Mouse (Mus musculus): ENCODE results near the gene Lmf2.

The Lmf2 gene

DNA sequence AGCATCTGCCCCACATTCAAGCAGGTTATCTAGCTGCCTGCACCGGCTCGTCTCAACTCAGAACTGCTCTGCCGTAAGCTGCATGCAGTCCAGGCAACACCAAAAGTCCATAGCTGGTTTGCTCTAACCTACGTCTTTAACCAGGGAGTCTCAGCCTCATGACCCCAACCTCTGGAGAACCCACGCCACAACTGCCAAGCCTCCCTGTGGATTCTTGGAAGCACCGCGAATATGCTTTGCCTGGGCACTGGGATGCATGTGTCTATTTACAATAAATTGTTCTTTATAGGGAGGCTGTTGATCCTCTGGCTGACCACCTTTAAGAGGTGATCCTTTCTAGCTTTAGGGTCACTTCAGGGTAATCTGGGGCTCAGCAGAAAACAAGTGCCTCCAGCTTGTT, 17.1 kb upstream of the Lmf2 start:
- no peak for DNase-seq (ENCODE audit: low spot score)

DNA sequence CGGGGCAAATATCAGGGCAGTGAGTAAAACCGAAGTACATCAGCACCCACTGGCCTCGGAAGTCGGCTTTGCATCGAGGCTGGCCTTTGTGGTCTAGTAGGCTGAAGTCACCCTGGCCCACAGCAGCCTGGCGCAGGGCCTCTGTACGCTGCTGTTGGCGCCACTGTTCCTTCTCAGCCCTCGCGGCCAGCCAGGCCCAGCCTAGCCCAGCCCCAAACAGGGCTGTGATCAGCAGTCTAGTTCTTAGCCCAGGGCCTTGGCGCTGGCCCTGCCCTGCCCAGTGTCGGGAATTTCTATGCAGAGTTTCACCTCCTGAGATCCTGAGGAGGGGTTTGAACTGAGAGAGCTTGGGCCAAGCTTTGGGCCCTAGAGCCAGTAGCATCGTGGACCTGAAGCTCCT, 16.6 kb upstream of the Lmf2 start:
- DNase-seq (ENCODE audit: low spot score), result no peak

DNA sequence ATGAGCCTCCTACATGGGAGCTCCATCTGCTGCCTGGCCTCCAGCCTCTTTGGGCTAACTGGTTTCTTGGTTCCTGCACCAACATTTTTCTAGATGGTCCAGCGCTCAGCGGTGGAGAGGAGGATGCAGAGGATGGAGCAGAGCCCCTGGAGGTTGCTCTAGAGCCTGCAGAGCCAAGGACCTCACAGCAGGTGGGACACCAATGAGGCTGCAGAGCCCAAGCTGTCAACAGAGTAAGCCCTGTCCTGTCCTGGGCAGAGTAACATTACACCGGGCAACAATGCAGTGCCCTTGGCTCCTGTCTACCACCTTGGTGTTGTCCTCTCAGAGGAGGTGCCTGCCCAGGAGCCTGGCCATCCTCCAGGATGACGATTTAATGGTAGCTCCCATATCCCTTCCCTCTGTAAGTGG, 9.7 kb upstream of the Lmf2 start:
- DNase-seq (ENCODE audit: low spot score), result no peak

DNA sequence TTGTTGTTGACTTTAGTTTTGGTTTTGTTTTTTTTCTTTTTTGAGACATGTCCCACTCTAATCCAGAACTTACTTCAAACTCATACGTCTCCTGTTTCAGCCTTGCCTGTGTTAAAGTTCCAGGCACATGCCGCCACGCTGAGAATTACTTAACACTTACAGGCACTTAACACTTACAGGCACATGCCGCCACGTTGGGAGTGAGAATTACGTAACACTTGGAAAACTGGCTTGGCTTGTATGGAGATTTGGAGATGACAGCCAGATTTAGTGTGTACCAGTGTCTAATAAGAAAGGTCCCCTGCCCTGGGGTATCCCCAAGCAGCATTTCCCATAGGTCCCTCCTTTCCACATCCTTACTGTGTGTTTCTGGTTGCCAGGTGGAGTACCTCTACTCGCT, 7.6 kb upstream of the Lmf2 start:
- no peak for DNase-seq (ENCODE audit: low spot score)

DNA sequence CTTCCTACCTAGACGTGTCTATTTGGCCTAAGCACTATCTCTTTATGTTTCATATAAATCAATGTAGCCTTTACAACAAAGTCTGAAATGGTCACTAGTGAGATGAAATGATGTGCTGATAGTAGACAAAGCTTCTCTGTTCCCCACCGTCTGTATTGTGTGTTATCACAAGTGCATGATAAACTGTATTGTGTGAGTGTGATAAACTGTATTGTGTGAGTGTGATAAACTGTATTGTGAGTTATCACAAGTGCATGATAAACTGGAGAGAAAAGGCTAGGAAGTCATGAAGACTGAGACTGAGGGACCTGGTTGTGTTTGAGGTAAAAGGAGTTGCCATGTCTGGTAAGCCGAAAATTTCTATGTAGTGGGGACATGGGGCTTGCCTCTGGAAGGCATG, 3.3 kb upstream of the Lmf2 start:
- no peak for DNase-seq (ENCODE audit: low spot score)

DNA sequence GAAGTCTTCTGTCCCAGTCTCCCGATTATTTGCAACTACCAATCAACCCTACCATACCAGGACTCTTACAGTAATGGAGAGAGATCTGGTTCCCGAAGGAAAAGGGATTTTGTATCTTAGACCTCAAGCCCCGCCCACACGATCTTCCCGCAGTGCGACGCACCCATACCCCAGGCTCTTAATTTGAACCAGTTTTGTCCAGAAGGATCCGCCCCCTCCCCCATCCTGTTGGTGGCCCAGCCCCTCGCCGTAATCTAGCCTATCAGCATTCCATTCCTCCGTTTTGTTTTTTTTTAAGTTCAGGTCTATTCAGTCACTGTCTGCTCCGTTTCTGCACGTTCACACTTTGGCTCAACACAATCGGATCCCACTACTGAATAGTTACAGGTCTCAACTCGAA, 913 bp upstream of the Lmf2 start:
- no peak for DNase-seq (ENCODE audit: low spot score)

DNA sequence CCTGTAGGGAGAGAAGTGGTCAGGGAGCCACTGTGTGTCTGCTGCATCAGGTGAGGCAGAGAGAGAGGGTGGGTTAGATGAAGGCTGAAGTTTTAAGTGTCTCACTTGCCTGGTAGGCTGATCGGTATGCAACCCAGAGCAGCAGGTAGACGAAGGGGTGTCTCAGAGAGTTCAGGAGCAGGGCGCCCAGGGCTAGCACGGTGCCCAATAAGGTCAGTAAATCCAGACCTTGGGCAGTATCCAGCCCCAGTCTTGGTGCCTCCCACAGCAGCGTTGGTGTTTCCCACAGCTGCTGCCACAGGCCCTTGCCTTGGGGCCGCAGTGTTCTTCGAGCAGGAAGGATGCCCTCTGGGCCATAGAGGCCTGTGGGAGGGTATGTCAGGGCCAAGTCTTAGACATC, 1.0 kb downstream of the Lmf2 start:
- DNase-seq (ENCODE audit: low spot score), result no peak

DNA sequence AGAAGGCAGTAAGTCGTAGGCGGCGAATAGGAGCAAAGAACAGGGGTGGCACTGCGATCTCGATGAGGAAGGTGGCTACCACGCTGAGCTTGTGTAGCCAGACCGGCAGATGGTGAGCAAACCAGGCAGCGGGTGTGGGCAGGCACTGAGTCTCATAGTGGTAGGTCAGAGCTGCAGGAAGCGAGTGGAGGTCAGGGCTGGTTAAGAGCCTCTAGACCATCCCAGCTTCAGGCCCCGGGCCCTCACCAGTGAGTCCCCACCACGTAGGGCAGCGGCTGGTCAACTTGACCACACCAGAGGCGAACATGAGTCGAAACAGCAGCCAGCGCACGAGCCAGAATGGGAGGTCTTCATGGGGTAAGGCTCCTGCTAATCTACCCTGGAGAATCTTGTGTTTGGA, 1.6 kb downstream of the Lmf2 start:
- no peak for DNase-seq (ENCODE audit: low spot score)

DNA sequence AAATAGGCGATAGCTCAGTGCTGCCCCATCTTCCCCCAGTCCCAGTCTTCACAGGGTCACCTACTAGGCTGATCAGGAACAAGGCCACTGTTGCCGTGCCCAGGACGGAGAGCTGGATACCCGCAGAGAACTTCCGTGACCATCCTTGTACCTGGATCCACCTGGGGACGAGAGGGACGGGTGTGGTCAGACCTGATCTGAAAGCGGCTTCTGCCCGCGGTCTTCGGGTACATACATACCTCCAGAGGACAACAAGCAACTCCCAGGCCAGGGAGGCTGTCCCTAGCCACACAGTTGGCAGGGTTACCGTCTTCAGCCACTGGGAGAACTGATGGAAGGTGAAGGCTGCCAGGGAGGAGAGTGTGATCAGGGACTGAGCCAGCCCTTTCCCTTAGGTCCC, 2.7 kb downstream of the Lmf2 start:
- DNase-seq (ENCODE audit: low spot score), result no peak

DNA sequence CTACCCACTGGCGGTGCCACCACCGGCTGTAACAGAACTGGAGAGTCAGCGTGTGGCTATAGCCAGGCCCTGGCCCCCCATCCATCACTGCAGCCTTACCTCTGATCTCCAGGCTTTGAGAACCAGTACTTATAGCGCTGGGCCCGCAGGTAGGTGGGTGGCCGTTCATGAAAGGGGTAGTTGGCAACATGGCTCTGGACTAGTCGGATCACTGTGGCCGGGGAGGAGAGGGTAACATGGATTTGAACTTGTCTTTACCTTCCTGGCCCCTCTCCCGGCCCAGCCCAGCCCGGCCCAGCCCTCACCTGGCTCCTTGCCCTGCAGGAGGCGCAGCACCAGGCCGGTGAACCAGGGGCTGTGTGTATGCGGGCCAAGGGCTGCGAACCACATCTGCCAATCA, 3.4 kb downstream of the Lmf2 start:
- DNase-seq (ENCODE audit: low spot score), result no peak

DNA sequence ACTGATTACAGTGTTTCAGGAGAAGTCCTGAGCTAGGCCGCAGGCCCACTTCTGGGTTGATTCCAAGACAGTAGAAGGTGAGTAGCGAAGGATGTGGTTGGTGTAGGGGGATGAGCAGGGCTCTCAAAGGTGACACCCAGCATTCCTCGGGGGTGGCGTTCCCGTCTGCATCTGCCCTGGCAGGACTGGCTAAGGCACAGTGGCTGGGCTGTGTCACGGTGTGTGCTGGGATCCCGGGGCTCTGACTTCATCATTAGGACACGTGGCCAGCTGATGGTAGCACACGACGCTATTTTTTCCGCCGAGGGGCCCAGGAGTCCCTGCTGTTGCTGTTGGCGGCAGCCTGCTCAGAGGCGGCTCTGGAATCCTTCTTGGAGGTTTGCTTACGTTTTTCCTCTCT, 4.2 kb downstream of the Lmf2 start:
- no peak for DNase-seq (ENCODE audit: low spot score)

DNA sequence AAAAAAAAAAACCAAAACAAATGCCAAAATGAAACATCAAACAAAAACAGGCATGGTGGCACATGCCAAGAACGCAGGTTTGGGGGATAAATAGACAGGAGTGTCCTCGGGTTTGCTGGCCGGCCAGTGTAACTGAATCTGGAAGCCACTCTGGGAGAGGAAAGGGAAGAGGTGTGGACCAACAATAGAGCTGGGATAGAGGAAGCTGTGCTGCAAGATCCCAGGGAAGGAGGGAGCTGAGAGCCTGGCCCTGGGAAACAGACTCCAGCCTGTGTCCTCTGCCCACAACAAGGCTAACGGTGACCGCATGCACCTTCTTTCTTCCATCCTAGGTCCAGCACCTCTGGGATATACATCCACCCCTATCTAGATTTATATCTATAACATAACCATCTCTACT, 5.0 kb downstream of the Lmf2 start:
- DNase-seq (ENCODE audit: low spot score), result no peak

DNA sequence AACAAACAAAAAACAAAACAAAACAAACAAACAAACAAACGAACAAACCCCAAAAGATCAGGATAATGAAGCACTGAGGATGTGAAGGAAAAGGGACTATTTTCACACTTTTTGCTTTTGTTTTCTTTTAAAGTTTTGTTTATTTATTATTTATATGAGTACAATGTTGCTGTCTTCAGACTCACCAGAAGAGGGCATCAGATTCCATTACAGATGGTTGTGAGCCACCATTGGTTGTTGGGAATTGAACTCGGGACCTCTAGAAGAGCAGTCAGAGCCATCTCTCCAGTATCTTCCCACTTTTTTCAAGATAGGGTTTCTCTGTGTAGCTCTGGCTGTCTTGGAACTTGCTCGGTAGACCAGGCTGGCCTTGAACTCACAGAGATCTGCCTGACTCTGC, 12.1 kb downstream of the Lmf2 start:
- DNase-seq (ENCODE audit: low spot score), result no peak

DNA sequence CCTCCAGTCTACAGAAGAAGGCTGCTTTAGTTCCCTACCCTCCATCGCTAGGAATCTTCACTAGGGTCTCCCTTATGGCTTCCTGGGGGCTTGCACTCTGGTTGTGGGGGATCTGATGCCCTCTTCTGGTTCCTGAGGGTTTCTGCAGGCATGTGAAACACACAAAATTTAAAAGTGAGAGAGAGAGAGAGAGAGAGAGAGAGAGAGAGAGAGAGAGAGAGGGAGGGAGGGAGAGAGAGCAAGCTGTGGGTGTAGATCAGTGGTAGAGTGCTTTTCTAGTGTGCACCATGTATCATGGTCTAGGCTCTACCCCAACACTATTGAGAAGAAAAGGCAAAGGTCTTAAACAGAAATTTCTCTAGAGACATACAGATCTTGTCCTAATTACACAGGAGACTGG, 13.8 kb downstream of the Lmf2 start:
- DNase-seq (ENCODE audit: low spot score), result no peak

DNA sequence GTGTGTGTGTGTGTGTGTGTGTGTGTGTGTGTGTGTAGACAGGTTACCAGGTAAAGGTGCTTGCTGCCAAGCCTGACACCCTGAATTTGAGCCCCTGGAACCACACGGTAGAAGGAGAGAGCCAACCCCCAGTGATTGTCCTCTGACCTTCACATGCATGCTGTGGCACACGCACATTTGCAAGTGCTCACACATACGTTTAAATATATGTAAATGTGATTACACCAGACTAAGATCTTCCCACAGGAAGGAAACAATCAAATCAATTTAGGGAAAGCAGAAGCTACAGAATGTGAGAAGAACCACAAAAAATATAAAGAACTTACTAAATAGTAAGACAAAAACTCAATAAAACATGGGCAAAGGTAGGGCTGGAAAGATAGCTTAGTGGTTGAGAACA, 15.3 kb downstream of the Lmf2 start:
- no peak for DNase-seq (ENCODE audit: low spot score)

DNA sequence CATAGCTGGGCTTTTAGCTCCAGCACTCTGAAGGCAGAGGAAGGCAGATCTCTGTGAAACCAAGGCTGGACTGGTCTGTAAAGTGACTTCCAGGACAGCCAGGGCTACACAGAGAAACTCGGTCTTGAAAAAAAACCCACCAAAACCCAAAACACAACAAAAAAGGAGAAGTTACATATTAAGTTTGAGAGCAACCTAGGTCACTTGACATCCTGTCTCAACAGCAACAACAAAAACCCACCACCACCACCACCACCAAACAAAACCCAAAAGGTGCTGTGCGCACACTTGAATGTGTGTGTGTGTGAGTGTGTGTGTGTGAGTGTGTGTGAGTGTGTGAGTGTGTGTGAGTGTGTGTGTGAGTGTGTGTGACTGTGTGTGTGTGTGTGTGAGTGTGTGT, 15.8 kb downstream of the Lmf2 start:
- DNase-seq (ENCODE audit: low spot score), result no peak

DNA sequence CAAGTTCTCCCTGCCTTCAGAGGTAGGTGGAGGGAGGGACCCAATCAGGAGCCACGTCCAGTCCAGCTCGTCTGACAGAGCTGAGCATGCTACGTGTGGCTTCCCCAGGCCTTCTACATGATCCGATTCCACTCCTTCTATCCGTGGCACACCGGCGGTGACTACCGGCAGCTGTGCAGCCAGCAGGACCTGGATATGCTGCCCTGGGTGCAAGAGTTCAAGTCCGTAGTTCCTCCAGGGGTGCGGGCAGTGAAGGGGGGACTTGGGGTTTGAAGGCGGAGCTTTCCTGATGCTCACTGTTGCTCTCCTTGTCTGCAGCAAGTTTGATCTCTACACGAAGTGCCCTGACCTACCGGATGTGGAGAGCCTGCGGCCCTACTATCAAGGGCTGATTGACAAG, 19.0 kb downstream of the Lmf2 start:
- DNase-seq (ENCODE audit: low spot score), result no peak

DNA sequence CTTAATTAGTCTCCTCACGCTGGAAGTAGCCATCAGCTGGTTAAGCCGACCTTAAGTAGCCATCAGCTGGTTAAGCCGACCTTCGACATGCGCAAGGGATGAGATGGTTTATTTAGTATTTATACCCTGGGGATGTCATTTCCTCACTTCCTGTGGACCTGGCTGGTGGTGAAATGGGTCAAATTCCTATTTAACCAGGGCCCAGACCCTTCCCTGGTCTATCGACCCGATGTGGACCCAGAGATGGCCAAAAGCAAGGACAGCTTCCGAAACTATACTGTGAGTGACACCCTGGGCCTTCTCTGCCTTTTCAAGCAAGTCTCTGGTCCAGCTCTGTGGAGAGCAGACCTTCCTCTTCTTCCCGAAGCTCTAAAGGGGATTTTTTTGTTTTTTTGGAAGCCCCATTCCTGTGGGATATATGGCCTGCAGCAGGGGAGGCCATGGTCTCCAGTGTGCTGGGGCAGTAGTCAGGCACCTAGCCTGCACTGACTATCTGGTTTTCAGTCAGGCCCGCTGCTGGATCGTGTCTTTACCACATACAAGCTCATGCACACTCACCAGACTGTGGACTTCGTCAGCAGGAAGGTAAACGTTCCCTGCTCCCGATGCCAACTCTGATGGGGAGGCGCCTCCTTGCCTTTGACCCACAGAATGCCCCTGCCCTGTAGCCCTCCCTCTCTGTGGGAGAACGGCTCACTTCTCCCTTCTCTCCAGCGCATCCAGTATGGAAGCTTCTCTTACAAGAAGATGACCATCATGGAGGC, 20.5 kb downstream of the Lmf2 start:
- no peak for DNase-seq (ENCODE audit: low spot score)

DNA sequence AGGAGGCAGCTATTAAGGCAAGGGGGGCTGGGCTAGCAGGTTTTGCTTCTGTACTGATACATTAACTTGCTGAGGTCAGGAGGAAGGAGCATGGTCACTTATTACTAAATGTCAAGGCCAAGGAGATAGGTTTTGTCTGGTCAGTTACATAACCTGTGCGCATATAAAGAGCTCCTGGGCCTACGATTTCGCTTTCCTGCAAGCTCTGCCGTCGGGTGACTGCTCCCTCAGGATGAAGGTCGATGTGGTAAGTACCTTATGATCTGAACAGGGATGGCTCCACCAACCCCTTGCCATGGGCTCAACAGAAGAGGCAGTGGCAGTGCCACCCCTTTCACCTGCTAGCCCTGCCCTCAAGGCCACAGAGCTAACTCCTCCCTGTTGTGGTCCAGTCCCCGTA, 21.2 kb downstream of the Lmf2 start, which contains the start of gene Miox:
Gene Miox, plus strand, starts transcription at position 128 of the 400 bp plus-strand sequence.
- DNase-seq (ENCODE audit: low spot score), result no peak

DNA sequence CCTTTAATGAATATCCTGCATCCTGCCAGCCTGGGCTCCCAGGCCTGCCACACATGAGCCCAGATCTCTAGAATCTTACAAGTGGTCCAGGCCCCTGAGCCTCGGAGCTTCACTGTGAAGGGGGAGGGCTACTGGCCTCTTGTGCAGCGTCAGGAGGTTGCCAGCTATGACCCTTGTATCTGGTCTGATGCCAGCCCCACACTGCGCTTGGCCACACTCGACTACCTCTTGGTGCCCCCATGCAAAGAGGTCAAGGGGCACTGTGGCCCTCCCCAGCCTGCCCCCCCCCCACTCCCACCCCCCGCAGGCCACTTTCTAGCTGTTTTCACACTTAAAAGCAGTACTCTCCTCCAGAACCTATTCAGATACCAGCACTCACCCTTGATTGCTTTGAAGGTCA, 29.0 kb downstream of the Lmf2 start:
- DNase-seq (ENCODE audit: low spot score), result no peak

DNA sequence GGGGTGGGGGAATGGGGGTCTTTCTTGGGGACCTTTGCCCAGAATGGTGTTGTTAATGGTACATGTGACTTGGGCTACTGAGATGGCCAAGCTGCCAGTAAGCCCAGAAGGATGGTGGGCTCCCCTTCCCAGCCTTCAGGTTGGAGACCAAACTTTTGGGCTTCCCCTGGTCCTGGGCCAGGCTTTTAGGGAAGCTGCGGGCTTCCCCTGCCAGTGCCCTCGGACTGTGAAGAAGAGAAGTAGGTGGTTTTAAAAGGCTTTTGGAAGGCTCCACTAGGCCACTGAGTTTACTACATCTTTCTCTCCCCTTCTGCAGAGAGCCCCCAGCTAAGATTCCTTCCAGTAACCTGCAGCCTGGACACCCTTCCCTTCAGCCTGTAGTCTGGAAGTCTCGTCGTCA, 31.8 kb downstream of the Lmf2 start:
- DNase-seq (ENCODE audit: low spot score), result no peak

DNA sequence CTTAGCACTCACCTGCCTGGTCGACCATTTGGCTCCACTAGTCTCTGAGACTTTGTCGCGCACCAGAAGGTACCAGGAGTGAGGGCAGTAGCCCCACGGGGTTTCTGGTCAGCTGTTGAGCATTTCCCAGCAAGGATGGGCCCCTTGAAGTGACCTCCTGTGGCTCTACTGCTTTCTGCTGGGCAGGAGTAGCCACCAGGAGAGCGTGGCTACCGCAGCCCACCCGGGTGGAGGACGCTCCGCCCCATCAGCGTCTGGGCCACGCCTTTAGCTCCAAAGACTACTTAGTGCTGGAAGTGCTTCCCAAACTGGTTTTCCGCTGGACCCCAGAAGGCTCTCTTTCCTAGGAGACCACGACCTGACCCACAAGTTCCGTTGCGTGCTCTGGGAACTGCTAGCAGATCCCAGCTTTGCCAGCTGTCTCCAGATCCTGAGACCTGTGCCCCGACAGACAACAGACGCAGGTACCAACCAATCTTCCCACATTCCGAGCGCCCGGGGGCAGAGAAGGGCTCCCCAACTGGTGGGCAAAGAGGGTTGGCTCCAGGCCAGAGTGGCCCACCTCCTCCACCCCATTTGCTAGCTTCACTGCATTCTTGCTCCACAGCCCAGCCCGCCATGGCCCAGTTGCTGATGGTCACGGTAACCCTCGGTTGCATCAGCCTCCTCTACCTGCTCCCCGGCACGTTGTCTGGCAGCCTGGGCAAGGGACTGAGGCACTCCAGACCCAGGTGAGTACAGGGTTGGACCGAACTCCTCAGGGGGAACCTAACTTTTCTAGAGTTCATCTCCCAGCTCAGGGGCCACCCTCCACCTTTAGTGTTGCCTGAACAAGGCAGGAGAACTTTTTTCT, 32.6 kb downstream of the Lmf2 start, which contains the start of gene Adm2:
Gene Adm2, plus strand, starts transcription at position 51 of the 853 bp plus-strand sequence.
- DNase-seq (ENCODE audit: low spot score), result no peak

DNA sequence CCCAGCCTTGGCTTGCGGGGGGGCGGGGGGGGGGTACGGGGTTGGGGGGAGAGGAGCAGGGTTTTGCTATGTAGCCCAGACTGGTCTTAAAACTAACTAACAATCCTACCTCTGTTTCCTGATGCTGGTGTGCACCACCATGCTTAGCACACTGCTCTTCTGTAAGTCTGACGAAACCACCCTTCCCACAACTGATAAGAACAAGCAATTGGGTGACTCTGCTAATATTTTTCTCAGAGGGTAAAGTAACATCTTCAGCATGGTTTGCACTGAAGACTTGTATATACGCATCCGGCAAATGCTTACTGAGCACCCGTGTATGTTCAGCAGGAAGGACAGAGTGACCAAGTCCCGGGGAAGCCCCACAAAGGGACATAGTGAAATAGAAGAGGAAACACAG, 34.2 kb downstream of the Lmf2 start:
- DNase-seq (ENCODE audit: low spot score), result no peak

DNA sequence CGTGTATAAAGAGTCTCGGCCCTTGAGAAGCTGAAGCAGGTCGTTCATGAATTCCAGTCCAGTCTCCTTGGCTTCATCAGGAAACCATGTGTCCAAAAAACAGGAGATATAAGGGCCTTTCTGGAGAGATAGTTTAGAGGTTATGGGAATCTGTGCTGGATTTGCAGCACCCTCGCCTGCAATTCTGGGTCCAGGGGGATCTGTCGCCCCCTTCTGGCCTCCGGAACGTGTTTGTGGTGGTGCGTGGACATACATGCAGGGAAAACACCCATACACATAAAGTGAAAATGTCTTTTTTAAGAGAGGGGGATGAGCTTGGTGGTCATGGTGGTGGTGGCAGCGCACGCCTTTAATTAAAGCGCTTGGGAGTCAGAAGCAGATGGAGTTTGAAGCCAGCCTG, 39.3 kb downstream of the Lmf2 start:
- DNase-seq (ENCODE audit: low spot score), result no peak

All from ovary, postnatal 10 days (tissue).